Mouse (Mus musculus) heart, embryonic 15.5 days (tissue): ENCODE results near the gene Scap. TPM values are rescaled to one million over a fixed set of nuclear protein-coding genes. Genes with fewer than 3 reads are reported as not detected.
A peak's percentile ranks its signal among the peaks of the same experiment; 100 is the strongest.
"Not testable (repeated sequence)": the region's sequence is repeated elsewhere in the genome, so short reads cannot be mapped to it uniquely, and the experiment has no call there.

Source experiments
- ATAC-seq: fragments of 200-750 bp; cut with Nextera tagmentation; replicated peaks from 2 replicates; pipeline ENCODE4 v1.8.0; 2017; ENCODE audit warnings: low read depth, moderate TSS enrichment; ENCODE audit not compliant: insufficient number of reproducible peaks, insufficient read depth, low FRiP score
- H3K27ac ChIP-seq: fragments of 300-500 bp; sonication (generic); 2 replicates; pipeline ENCODE4 v1.5.1; 2015; ENCODE audit warnings: mild to moderate bottlenecking, inconsistent platforms
- H3K27me3 ChIP-seq: fragments of 300-500 bp; sonication (generic); 2 replicates; pipeline ENCODE4 v1.6.1; 2015; ENCODE audit warnings: inconsistent platforms
- H3K36me3 ChIP-seq: fragments of 300-500 bp; sonication (generic); 2 replicates; pipeline ENCODE4 v1.6.1; 2015; ENCODE audit warnings: mild to moderate bottlenecking, inconsistent platforms
- H3K4me1 ChIP-seq: fragments of 300-500 bp; sonication (generic); replicated peaks from 2 replicates; pipeline ENCODE4 v1.6.1; 2015; ENCODE audit warnings: inconsistent platforms
- H3K4me2 ChIP-seq: fragments of 300-500 bp; sonication (generic); 2 replicates; pipeline ENCODE4 v1.6.1; 2015; ENCODE audit warnings: inconsistent platforms, mild to moderate bottlenecking, moderate library complexity
- H3K4me3 ChIP-seq: fragments of 300-500 bp; sonication (generic); 2 replicates; pipeline ENCODE4 v1.5.1; 2015; ENCODE audit warnings: mild to moderate bottlenecking, inconsistent platforms
- H3K9ac ChIP-seq: fragments of 300-500 bp; sonication (generic); 2 replicates; pipeline ENCODE4 v1.6.1; 2015; ENCODE audit warnings: mild to moderate bottlenecking, inconsistent platforms
- H3K9me3 ChIP-seq: fragments of 300-500 bp; sonication (generic); replicated peaks from 2 replicates; pipeline ENCODE4 v1.6.1; 2016; ENCODE audit warnings: inconsistent platforms
- WGBS: fragments of 180-500 bp; shearing (Covaris S2); methylation state at CpG from one replicate; pipeline ENCODE4 v1.1.7; 2015; ENCODE audit warnings: mixed read lengths; 5-methylcytosine and 5-hydroxymethylcytosine counted together
- polyA plus RNA-seq: library from polyadenylated mRNA; unstranded; fragments of >200 nt; fragmentation: Nextera tagmentation; extraction: Ambion mirVana; gene quantifications from 2 replicates; pipeline ENCODE4 v1.2.1, GENCODE M21; 2015

Gene Scap
- polyA plus RNA-seq, 1 experiment from 2014 or later, result 17.5 TPM

- H3K4me2 ChIP-seq, result no peak overlapping the region
- no peaks in the 10 kb centered on the region for H3K27me3 ChIP-seq
- H3K4me1 ChIP-seq, result no peaks in the 10 kb centered on the region
- H3K36me3 ChIP-seq, result peaks cover 83% of the 10 kb centered on the region
- no peak overlapping the region for H3K9ac ChIP-seq
- no peak for ATAC-seq
- no peaks in the 10 kb centered on the region for H3K9me3 ChIP-seq
- no peak overlapping the region for H3K27ac ChIP-seq
- 88% methylated on average over 7 of the region's 7 CpGs for WGBS
- H3K4me3 ChIP-seq, result no peak overlapping the region
Measured at GRCm38 (mm10) chr9:110388011-110388410, 54.9 kb downstream of the Scap start.

- Histone ChIP-seq H3K9ac (no peak overlapping the region), H3K27me3 (no peaks in the 10 kb centered on the region), H3K36me3 (peaks cover 75% of the 10 kb centered on the region), H3K4me3 (no peak overlapping the region), H3K4me2 (no peak overlapping the region), H3K27ac (no peak overlapping the region), H3K4me1 (no peaks in the 10 kb centered on the region), H3K9me3 (no peaks in the 10 kb centered on the region)
- 83% methylated on average over 3 of the region's 3 CpGs for WGBS
- no peak for ATAC-seq
Measured at GRCm38 (mm10) chr9:110390843-110391242, 57.8 kb downstream of the Scap start.

DNA sequence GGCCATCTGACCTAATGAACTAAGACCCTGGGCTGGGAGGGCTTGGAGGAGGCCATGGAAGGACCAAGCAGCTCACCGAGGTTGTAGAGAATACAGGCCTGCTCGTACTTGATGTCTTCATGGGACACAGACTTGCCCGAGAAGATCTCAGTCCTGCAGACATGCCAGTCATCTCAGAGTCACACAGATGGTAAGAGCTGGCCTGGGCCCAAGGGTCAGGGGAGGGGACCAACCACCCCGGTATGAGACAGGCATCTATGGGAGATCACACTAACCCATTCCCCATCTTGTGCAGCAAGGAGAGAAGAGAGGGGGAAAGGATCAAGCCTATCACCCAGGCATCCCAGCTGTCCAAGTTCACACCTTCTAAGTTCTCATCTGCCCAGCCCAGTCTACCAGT, 60.2 kb downstream of the Scap start:
- Histone ChIP-seq H3K4me2 (no peak overlapping the region), H3K4me3 (no peak overlapping the region), H3K9me3 (no peaks in the 10 kb centered on the region), H3K4me1 (no peaks in the 10 kb centered on the region), H3K9ac (no peak overlapping the region), H3K27me3 (no peaks in the 10 kb centered on the region), H3K36me3 (peaks cover 65% of the 10 kb centered on the region), H3K27ac (no peak overlapping the region)
- 81% methylated on average over 4 of the region's 4 CpGs for whole genome bisulfite sequencing
- ATAC-seq, result no peak

DNA sequence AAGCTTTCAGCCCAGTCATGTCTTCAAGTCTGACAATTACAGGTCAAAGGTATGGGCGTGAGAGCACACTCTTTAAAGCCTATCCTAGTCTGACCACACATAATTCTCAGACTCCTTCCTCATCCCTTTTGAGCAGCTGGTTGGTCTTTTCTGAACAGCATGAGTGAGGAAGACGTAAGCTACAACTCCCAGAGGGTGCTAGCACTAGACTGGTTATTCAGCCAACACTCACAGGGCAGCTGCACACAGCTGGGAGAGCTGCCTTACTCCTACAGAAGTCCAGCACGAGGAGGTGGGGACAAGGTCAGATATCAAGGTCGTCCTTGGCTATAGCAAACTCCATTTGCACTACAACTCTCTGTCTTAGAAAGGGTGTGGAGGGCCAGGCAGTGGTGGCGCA, 67.6 kb downstream of the Scap start:
- H3K27ac ChIP-seq, result peak overlapping the region; percentile 33; the same call in 1 of the 2 replicates
- no peak; the same call in 1 of the 2 replicates for ATAC-seq
- WGBS, result 61% methylated on average over 5 of the region's 5 CpGs

DNA sequence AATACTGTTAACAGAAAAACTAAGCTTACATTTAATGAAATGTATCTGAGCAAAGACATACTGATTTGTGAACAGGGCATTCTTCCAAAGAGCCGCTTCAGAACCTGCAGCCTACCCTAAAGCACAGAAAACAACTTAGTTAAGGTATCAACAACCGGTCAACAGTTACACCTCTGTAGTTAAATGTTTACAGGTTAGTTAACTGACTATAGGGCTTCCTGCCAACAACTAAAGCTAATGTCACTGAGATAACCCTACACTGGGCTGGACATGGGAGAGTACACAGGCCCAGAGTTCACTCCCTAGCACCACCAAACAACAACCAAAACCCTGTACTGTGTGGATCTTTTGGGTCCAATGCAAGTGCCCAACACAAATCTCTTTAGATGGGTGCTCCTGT, 69.6 kb downstream of the Scap start:
- Histone ChIP-seq H3K4me1 (peaks cover 22% of the 10 kb centered on the region), H3K9me3 (no peaks in the 10 kb centered on the region), H3K4me2 (no peak overlapping the region), H3K36me3 (peaks cover 3% of the 10 kb centered on the region), H3K27ac (no peak overlapping the region), H3K27me3 (no peaks in the 10 kb centered on the region), H3K9ac (no peak overlapping the region), H3K4me3 (no peak overlapping the region)
- no peak for ATAC-seq
- 91% methylated on average over 2 of the region's 2 CpGs for WGBS

More for the DNA sequence above, 67.6 kb downstream of the Scap start:
- Histone ChIP-seq H3K4me2 (no peak overlapping the region), H3K27me3 (no peaks in the 10 kb centered on the region), H3K4me1 (peaks cover 13% of the 10 kb centered on the region), H3K36me3 (peaks cover 13% of the 10 kb centered on the region), H3K4me3 (no peak overlapping the region), H3K9ac (no peak overlapping the region), H3K9me3 (no peaks in the 10 kb centered on the region)

GRCm38 (mm10) chr9:110403240-110403639, 70.2 kb downstream of the Scap start:
- ATAC-seq, H3K9ac ChIP-seq, H3K27me3 ChIP-seq, H3K36me3 ChIP-seq, H3K27ac ChIP-seq, H3K4me2 ChIP-seq, H3K9me3 ChIP-seq, H3K4me3 ChIP-seq: not testable (repeated sequence)
- WGBS, result 88% methylated on average over 4 of the region's 4 CpGs
- peaks cover 22% of the 10 kb centered on the region for H3K4me1 ChIP-seq

GRCm38 (mm10) chr9:110407311-110408098, 74.4 kb downstream of the Scap start:
- peak; percentile 51 for ATAC-seq
- H3K4me2 ChIP-seq, result peak overlapping the region; percentile 66
- no peaks in the 10 kb centered on the region for H3K9me3 ChIP-seq
- peak overlapping the region; percentile 80 for H3K27ac ChIP-seq
- no peaks in the 10 kb centered on the region for H3K27me3 ChIP-seq
- H3K4me3 ChIP-seq, result peak overlapping the region; percentile 90
- peaks cover 8% of the 10 kb centered on the region for H3K4me1 ChIP-seq
- peak overlapping the region; percentile 85 for H3K9ac ChIP-seq
- WGBS, result 1% methylated on average over 41 of the region's 41 CpGs
- H3K36me3 ChIP-seq, result no peaks in the 10 kb centered on the region

GRCm38 (mm10) chr9:110408099-110408773, 75.1 kb downstream of the Scap start, which contains the start of gene Ptpn23:
TSS of gene Ptpn23 (minus strand) at chr9:110408213.
- peak within 1 kb of the TSS; percentile 66 for H3K4me2 ChIP-seq
- WGBS, result under 1% methylated on average over 39 of the region's 39 CpGs

DNA sequence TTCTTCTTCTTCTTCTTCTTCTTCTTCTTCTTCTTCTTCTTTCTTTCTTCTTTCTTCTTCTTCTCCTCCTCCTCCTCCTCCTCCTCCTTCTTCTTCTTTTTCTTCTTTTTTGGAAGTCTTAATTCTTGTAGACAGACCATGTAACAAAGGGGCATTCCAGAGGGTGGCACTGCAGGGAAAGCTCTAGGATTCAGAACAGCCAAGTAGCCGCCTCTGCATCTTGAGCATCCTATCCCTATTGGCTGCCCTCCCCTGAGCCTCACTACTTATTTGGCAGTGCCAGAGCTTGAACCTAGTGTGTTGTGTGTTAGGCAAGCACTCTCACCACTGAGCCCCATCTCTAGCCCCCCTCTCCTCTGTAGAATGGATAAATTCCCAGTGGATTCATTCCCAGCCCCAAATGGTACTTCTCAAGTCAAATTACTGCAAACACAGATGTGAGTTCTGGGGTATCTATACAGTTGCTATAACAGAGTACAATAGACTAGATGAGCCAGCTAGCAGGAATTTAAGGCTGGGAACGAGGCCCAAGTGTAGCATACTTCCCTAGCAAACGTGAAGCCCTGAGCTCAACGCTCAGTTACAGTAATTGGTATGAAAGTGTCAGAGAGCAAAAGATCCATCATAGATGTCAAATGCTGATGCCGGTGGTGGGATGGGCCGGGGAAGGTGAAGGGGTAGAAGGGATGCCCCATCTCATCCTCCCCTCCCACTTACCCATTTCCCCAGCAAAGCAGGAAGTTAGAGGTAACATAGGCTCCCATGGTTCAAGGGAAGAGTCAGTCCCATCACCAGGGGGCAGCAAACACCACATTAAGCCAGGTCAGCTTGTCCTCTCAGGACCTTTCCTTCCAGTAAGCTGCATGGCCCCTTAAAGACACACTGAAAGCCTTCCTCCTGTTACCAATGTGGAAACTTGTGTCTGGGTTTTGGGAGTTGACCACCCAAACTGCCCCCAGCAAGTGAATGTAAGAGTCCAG, 78.1 kb downstream of the Scap start:
- H3K27me3 ChIP-seq, result no peaks in the 10 kb centered on the region
- 38% methylated on average over 6 of the region's 6 CpGs for WGBS
- H3K27ac ChIP-seq, result no peak overlapping the region
- no peak overlapping the region for H3K4me3 ChIP-seq
- no peaks in the 10 kb centered on the region for H3K9me3 ChIP-seq
- no peak for ATAC-seq
- no peak overlapping the region for H3K9ac ChIP-seq
- H3K36me3 ChIP-seq, result no peaks in the 10 kb centered on the region
- peaks cover 8% of the 10 kb centered on the region for H3K4me1 ChIP-seq
- no peak overlapping the region for H3K4me2 ChIP-seq

More at GRCm38 (mm10) chr9:110408099-110408773, 75.1 kb downstream of the Scap start, which contains the start of gene Ptpn23:
- peak within 1 kb of the TSS; percentile 85 for H3K9ac ChIP-seq
- H3K36me3 ChIP-seq, result no peaks in the 10 kb centered on the region
- H3K4me3 ChIP-seq, result peak within 1 kb of the TSS; percentile 90
- H3K4me1 ChIP-seq, result peaks cover 8% of the 10 kb centered on the region
- ATAC-seq, result peak; percentile 94
- no peaks in the 10 kb centered on the region for H3K27me3 ChIP-seq
- H3K9me3 ChIP-seq, result no peaks in the 10 kb centered on the region
- peak within 1 kb of the TSS; percentile 80 for H3K27ac ChIP-seq

GRCm38 (mm10) chr9:110412926-110413325, 79.8 kb downstream of the Scap start:
- H3K4me2 ChIP-seq, result no peak overlapping the region
- H3K9me3 ChIP-seq, result no peaks in the 10 kb centered on the region
- H3K27ac ChIP-seq, result no peak overlapping the region
- no peaks in the 10 kb centered on the region; the same call in 1 of the 2 replicates for H3K4me1 ChIP-seq
- WGBS, result 50% methylated on average over 7 of the region's 7 CpGs
- no peaks in the 10 kb centered on the region for H3K27me3 ChIP-seq
- H3K36me3 ChIP-seq, result no peaks in the 10 kb centered on the region
- ATAC-seq, result no peak
- H3K9ac ChIP-seq, result no peak overlapping the region
- no peak overlapping the region for H3K4me3 ChIP-seq

DNA sequence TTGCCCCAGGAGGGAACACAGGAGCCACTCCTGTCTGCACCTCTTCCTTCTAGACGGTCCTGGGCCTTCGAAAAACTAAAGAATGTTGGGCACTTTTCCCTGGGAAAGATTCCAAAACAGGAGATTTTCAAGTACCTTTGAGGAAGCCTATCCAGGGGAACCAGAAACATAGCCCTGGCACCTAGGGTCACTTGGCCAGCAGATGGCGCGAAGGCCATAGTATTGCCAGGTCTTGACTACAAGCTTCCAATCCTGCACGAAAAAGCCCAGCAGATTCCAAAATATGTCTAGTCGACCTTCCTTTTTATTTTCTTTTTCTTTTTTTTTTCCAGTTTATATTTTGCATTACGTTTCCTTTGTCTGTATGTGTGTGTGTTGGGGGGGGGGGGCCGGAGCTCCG, 80.7 kb downstream of the Scap start:
- no peak overlapping the region for H3K4me2 ChIP-seq
- no peak overlapping the region for H3K27ac ChIP-seq
- H3K9me3 ChIP-seq, result no peaks in the 10 kb centered on the region
- no peak overlapping the region for H3K4me3 ChIP-seq
- no peak overlapping the region for H3K9ac ChIP-seq
- 41% methylated on average over 9 of the region's 9 CpGs for WGBS
- ATAC-seq, result no peak
- H3K27me3 ChIP-seq, result no peaks in the 10 kb centered on the region
- no peaks in the 10 kb centered on the region for H3K36me3 ChIP-seq
- H3K4me1 ChIP-seq, result no peaks in the 10 kb centered on the region; the same call in 1 of the 2 replicates
